Mouse (Mus musculus) brain, adult 2 months (tissue): ENCODE measurements at regions not wholly inside any gene's neighbourhood (a gene's known extent, or its start where the extent isn't known, plus 50 kb on each side); places are given as distances from the start of the nearest gene placed in this dataset.
"Not testable (repeated sequence)": the region's sequence is repeated elsewhere in the genome, so short reads cannot be mapped to it uniquely, and the experiment has no call there.

Source experiments
- DNase-seq: peaks from one replicate; pipeline ENCODE4 v3.0.0; 2011; ENCODE audit warnings: low read depth, low spot score

- DNase-seq: no peak
Measured at GRCm38 (mm10) chr4:97509576-97509975, 263.0 kb upstream of the Nfia start.

GRCm38 (mm10) chr4:97505734-97506133, 266.8 kb upstream of the Nfia start:
- DNase-seq: no peak

GRCm38 (mm10) chr4:97491248-97491804, 281.2 kb upstream of the Nfia start:
- no peak for DNase-seq

- peak; percentile 11 for DNase-seq
Measured at GRCm38 (mm10) chr4:97486354-97486753, 286.2 kb upstream of the Nfia start.

- no peak for DNase-seq
Measured at GRCm38 (mm10) chr4:97485225-97485624, 287.3 kb upstream of the Nfia start.

- no peak for DNase-seq
Measured at GRCm38 (mm10) chr4:97482701-97483246, 289.8 kb upstream of the Nfia start.

- DNase-seq: no peak
Measured at GRCm38 (mm10) chr4:97481836-97482235, 290.7 kb upstream of the Nfia start.

GRCm38 (mm10) chr4:97476571-97477190, 293.7 kb upstream of the Gm10192 start:
- peak; percentile 66 for DNase-seq

GRCm38 (mm10) chr4:97473492-97473891, 290.5 kb upstream of the Gm10192 start:
- not testable (repeated sequence) for DNase-seq

GRCm38 (mm10) chr4:97465932-97466666, 283.1 kb upstream of the Gm10192 start:
- DNase-seq: peak; percentile 66

GRCm38 (mm10) chr4:97465517-97465916, 282.6 kb upstream of the Gm10192 start:
- DNase-seq: no peak

GRCm38 (mm10) chr4:97461177-97461576, 278.2 kb upstream of the Gm10192 start:
- no peak for DNase-seq

- peak; percentile 59 for DNase-seq
Measured at GRCm38 (mm10) chr4:97439288-97440029, 256.5 kb upstream of the Gm10192 start.

GRCm38 (mm10) chr4:97432681-97433080, 249.7 kb upstream of the Gm10192 start:
- DNase-seq: no peak

- DNase-seq: no peak
Measured at GRCm38 (mm10) chr4:97432094-97432493, 249.1 kb upstream of the Gm10192 start.

GRCm38 (mm10) chr4:97431239-97431638, 248.3 kb upstream of the Gm10192 start:
- DNase-seq: peak; percentile 26

GRCm38 (mm10) chr4:97419845-97420244, 236.9 kb upstream of the Gm10192 start:
- no peak for DNase-seq

GRCm38 (mm10) chr4:97418616-97419015, 235.7 kb upstream of the Gm10192 start:
- peak; percentile 86 for DNase-seq

GRCm38 (mm10) chr4:97417943-97418342, 235.0 kb upstream of the Gm10192 start:
- no peak for DNase-seq

- DNase-seq: no peak
Measured at GRCm38 (mm10) chr4:97408633-97409296, 225.8 kb upstream of the Gm10192 start.

- no peak for DNase-seq
Measured at GRCm38 (mm10) chr4:97394697-97395280, 211.8 kb upstream of the Gm10192 start.
